Mouse (Mus musculus): ENCODE data around the gene Zfp629. TPM values are rescaled to one million over a fixed set of nuclear protein-coding genes. Genes with fewer than 3 reads are reported as not detected.
"Not testable (repeated sequence)": the region's sequence is repeated elsewhere in the genome, so short reads cannot be mapped to it uniquely, and the experiment has no call there.

Gene Zfp629
- polyA plus RNA-seq (2015; fragmentation: Nextera tagmentation; extraction: Ambion mirVana) = 9.4 and 10.3 TPM in 2 replicates

DNA sequence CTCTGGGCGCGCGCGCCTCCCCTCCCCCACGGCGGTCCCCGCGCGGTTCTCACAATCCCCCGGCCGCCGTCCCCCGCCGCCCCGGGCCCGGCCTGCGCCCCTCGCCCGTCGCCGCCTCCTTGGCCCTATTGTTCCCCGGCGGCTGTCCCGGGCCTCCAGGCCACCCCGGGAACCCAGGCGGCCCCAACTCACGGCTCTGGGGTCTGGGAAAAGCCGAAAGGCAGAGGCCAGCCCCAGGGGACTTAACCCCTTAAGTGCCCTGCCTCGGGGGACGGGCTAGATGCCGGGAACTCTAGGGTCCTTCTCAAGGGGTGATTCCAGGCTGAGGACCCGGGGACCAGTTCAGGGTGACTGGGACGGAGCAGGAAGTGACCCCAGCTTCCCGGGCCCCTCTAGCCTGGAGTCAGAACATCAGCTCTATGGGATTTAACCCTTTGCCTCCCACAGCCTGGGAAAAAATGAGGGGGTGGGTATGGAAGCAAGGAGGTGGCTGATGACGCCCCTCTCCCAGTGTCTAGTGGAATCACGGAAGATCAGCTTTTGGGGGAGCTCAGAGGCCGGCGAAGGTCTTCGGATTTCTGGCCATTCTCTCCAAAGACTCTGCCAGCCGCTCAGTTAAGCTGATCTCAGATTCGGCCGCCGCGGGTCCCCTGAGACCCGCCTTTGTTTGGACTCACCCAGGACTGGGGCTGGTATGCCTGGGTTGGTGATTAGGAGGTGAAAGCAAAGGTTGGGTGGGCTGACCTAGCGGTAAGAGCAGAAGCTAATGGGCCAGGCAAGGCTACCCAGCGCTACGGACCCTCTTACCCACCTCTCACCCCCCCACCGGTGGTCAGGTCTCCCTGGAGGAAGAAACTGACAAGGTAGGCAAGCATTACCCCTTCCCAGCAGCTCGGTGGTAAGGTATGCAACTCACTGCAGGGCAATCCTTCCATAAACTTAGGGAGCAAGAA is at the start of gene Zfp629:
Gene Zfp629, minus strand, starts transcription at position 907 of the 953 bp plus-strand sequence.
- peak within 1 kb of the TSS; percentile 64 for H3K4me3 ChIP-seq (replicated peaks)
- H3K27ac ChIP-seq = peak within 1 kb of the TSS; percentile 62

DNA sequence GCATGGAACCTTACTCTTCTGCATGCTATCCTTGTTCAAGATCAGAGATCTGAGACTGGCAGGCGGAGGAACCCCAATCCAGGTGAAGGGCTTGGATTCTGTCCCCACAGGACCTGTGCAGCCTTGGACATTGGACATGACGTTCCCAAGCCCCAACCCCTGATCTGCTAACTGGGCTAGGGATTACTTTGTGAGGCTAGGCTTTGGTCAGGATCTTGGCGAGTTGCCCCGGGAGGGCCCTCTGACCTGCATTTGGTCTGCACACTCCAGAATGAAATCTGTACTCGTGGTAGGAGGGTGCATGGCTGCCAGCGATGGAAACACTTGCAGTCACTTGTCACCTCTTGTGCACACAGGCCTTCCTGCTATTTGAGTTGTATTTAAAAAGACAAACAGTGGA is 47.3 kb upstream of the Zfp629 start:
- WGBS = 82% methylated on average over 6 of the region's 6 CpGs
- H3K27me3 ChIP-seq (replicated peaks) = no peaks in the 10 kb centered on the region
- H3K4me2 ChIP-seq = no peak overlapping the region
- no peak overlapping the region for H3K27ac ChIP-seq
- H3K4me1 ChIP-seq = no peaks in the 10 kb centered on the region
- H3K36me3 ChIP-seq = 0 out of 2 replicates have a peak, but pooled peaks cover 2% of the 10 kb centered on the region
- ATAC-seq (ENCODE audit: insufficient read depth, low FRiP score, low read depth) = no peak
- no peaks in the 10 kb centered on the region for H3K9me3 ChIP-seq
- no peak overlapping the region for H3K4me3 ChIP-seq (replicated peaks)
- no peak overlapping the region for H3K9ac ChIP-seq

More for the DNA sequence above, at the start of gene Zfp629:
- no peaks in the 10 kb centered on the region for H3K27me3 ChIP-seq (replicated peaks)
- H3K9me3 ChIP-seq = no peaks in the 10 kb centered on the region
- H3K4me1 ChIP-seq = peaks cover 9% of the 10 kb centered on the region
- under 1% methylated on average over 37 of the region's 50 CpGs for WGBS
- ATAC-seq (ENCODE audit: insufficient read depth, low FRiP score, low read depth) = peak; percentile 74
- H3K4me2 ChIP-seq = peak within 1 kb of the TSS; percentile 59
- H3K9ac ChIP-seq = peak within 1 kb of the TSS; percentile 76
- H3K36me3 ChIP-seq = peaks cover 27% of the 10 kb centered on the region

DNA sequence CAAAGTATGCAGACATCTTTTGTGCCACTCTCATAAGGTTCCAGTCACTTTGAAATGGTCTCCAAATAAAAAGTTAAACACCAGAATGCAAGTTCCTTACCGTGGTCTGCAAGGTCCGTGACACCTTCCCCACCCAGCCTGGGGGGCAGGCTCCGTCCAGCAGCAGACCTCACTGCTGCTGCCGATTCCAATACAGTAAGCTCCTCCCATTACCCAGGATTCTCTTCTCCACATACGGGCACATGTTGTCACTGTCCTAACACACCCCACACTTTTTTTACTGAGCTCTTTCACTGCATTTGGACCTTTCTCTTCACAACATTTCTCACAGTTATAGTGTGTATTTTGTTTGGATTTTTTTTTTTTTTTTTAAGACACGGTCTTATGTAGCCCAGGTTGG is 46.2 kb upstream of the Zfp629 start:
- H3K9ac ChIP-seq = no peak overlapping the region
- no peak overlapping the region for H3K4me3 ChIP-seq (replicated peaks)
- no peak for ATAC-seq (ENCODE audit: insufficient read depth, low FRiP score, low read depth)
- no peak overlapping the region for H3K27ac ChIP-seq
- 80% methylated on average over 6 of the region's 6 CpGs for WGBS
- no peaks in the 10 kb centered on the region for H3K4me1 ChIP-seq
- no peak overlapping the region for H3K4me2 ChIP-seq
- no peaks in the 10 kb centered on the region for H3K27me3 ChIP-seq (replicated peaks)
- H3K36me3 ChIP-seq = no peaks in the 10 kb centered on the region
- H3K9me3 ChIP-seq = no peaks in the 10 kb centered on the region

DNA sequence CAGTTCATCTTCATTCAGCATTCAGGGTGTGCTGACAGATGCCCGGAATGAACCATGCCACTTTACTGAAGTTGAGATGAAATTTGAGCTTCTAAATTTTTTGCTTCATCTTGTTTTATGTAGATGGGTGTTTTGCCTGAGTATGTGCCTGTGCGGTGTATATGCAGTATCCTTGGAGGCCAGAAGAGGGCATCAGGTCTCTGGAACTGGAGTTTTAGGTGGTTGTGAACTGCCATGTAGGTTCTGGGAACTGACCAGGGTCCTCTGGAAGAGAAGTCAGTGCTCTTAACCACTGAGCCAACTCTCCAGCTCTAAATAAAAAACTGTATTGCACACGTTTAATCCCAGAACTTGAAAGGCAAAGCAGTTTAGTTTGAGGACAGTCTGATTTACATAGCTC is 45.3 kb upstream of the Zfp629 start:
- no peak overlapping the region for H3K27ac ChIP-seq
- no peaks in the 10 kb centered on the region for H3K4me1 ChIP-seq
- no peaks in the 10 kb centered on the region for H3K9me3 ChIP-seq
- ATAC-seq (ENCODE audit: insufficient read depth, low FRiP score, low read depth) = no peak
- no peak overlapping the region for H3K4me2 ChIP-seq
- H3K4me3 ChIP-seq (replicated peaks) = no peak overlapping the region
- no peaks in the 10 kb centered on the region for H3K27me3 ChIP-seq (replicated peaks)
- H3K9ac ChIP-seq = no peak overlapping the region
- 88% methylated on average over 3 of the region's 3 CpGs for WGBS
- H3K36me3 ChIP-seq = no peaks in the 10 kb centered on the region

DNA sequence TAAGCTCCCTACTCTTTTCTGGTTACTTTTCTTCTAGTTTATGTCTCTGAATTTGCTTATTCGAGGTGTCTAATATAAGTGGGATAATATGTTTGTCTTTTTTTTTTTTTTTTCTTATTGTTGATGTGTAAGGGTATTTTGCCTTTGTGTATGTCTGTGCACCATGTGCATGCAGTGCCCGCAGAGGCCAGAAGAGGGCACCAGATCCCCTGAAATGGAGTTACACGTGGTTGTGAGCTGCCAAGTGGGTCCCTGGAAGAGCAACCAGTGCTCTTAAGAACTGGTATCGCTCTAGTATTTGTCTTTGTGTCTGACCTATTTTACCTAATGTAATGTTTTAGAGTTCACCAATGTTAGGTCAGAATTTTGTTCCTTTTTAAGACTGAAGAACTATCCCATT is 41.3 kb upstream of the Zfp629 start:
- Histone ChIP-seq H3K4me3 (replicated peaks) (no peak overlapping the region), H3K4me2 (no peak overlapping the region), H3K9ac (no peak overlapping the region), H3K9me3 (no peaks in the 10 kb centered on the region), H3K27me3 (replicated peaks) (no peaks in the 10 kb centered on the region), H3K4me1 (peaks cover 3% of the 10 kb centered on the region; the same call in 1 of the 2 replicates), H3K27ac (no peak overlapping the region), H3K36me3 (no peaks in the 10 kb centered on the region)
- ATAC-seq (ENCODE audit: insufficient read depth, low FRiP score, low read depth) = no peak
- WGBS = 32% methylated on average over 4 of the region's 4 CpGs

DNA sequence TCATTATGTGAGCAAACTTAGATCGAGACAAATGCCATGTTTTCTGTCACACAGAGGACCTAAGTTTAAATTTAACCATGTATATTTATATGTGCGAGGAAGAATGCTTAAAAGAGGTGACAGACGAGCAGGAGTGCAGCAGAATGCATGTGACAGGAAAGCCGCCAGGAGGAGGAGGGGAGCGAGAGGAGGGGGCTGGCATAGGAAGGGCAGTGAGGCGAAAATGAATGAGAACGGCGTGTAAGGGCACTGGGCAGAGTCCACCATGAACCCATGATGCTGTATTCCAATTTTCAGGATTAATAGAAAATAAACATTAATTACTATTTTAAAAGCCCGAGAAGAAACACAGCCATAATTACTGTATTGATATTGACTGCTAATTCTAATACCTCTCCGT is 38.7 kb upstream of the Zfp629 start:
- no peaks in the 10 kb centered on the region for H3K36me3 ChIP-seq
- H3K9me3 ChIP-seq = no peaks in the 10 kb centered on the region
- H3K4me1 ChIP-seq = peaks cover 3% of the 10 kb centered on the region; the same call in 1 of the 2 replicates
- H3K9ac ChIP-seq = no peak overlapping the region
- no peak for ATAC-seq (ENCODE audit: insufficient read depth, low FRiP score, low read depth)
- no peaks in the 10 kb centered on the region for H3K27me3 ChIP-seq (replicated peaks)
- no peak overlapping the region for H3K4me2 ChIP-seq
- WGBS = 73% methylated on average over 10 of the region's 10 CpGs
- no peak overlapping the region for H3K27ac ChIP-seq
- H3K4me3 ChIP-seq (replicated peaks) = no peak overlapping the region

DNA sequence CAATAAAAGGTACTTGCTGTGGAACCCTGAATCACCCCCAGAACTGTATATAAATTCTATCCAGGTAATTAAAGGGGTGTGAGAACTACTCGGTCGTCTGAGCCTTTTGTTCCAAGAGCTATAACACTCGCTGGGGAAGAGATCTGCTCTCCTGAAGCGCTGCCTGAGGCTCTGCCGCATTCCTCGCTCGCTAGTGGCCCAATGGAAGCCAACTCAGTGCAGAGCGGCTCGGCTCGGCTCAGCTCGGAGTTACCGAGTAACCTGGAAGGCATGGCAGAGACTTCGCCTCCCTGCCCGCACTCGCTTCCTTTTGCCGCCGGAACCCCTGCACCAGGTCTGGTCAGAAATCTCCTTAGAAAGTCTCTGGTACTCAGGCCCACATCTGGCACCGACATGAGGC is 36.5 kb upstream of the Zfp629 start:
- no peaks in the 10 kb centered on the region for H3K27me3 ChIP-seq (replicated peaks)
- peak overlapping the region; percentile 44 for H3K4me2 ChIP-seq
- H3K9ac ChIP-seq = no peak overlapping the region
- WGBS = 13% methylated on average over 18 of the region's 18 CpGs
- H3K27ac ChIP-seq = no peak overlapping the region
- no peaks in the 10 kb centered on the region for H3K9me3 ChIP-seq
- ATAC-seq (ENCODE audit: insufficient read depth, low FRiP score, low read depth) = no peak
- peaks cover 3% of the 10 kb centered on the region; the same call in 1 of the 2 replicates for H3K4me1 ChIP-seq
- H3K4me3 ChIP-seq (replicated peaks) = peak overlapping the region; percentile 11; the same call in 1 of the 2 replicates
- H3K36me3 ChIP-seq = no peaks in the 10 kb centered on the region

DNA sequence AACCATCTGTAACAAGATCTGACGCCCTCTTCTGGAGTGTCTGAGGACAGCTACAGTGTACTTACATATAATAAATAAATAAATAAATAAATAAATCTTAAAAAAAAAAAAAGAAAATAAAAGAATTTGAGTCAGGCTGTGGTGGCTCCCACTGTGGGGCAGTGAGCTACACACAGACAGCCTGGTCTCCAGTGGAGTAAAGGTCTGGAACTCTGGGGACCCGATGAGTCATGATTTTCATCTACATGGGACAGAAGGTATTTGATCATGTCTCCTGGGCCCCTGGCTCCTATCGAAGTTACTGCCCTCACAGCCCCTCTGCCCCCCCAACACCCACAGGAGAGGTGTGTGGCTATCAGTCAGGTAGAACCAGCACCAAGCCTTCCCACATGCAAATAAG is 36.0 kb upstream of the Zfp629 start:
- Histone ChIP-seq H3K4me1 (peaks cover 3% of the 10 kb centered on the region; the same call in 1 of the 2 replicates), H3K9me3 (no peaks in the 10 kb centered on the region), H3K9ac (no peak overlapping the region), H3K27me3 (replicated peaks) (no peaks in the 10 kb centered on the region), H3K27ac (no peak overlapping the region), H3K4me2 (peak overlapping the region; percentile 44; the same call in 1 of the 2 replicates), H3K36me3 (no peaks in the 10 kb centered on the region), H3K4me3 (replicated peaks) (no peak overlapping the region)
- ATAC-seq (ENCODE audit: insufficient read depth, low FRiP score, low read depth) = no peak
- 83% methylated on average over 3 of the region's 3 CpGs for WGBS

DNA sequence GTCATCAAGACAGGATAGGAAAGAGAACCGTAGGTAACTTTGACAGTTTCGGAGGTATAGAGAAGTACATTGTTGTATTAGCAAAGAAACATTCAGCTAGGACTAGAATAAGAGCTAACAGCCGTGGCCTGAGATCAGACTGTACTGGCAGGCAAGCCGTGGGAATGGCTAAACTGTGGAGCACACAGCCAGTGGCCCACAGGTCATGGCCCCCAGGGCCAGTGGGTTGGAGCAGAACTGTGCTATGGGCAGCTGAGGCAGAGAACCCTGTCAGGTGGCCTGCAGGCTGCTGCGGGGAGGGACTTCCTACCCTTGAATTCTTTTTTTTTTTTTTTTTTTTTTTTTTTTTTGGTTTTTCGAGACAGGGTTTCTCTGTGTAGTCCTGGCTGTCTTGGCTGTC is 33.6 kb upstream of the Zfp629 start:
- Histone ChIP-seq H3K4me2 (no peak overlapping the region), H3K4me1 (peaks cover 3% of the 10 kb centered on the region; the same call in 1 of the 2 replicates), H3K9ac (no peak overlapping the region), H3K27ac (no peak overlapping the region), H3K4me3 (replicated peaks) (no peak overlapping the region), H3K36me3 (no peaks in the 10 kb centered on the region), H3K27me3 (replicated peaks) (no peaks in the 10 kb centered on the region), H3K9me3 (no peaks in the 10 kb centered on the region)
- WGBS = 74% methylated on average over 6 of the region's 6 CpGs
- ATAC-seq (ENCODE audit: insufficient read depth, low FRiP score, low read depth) = no peak

DNA sequence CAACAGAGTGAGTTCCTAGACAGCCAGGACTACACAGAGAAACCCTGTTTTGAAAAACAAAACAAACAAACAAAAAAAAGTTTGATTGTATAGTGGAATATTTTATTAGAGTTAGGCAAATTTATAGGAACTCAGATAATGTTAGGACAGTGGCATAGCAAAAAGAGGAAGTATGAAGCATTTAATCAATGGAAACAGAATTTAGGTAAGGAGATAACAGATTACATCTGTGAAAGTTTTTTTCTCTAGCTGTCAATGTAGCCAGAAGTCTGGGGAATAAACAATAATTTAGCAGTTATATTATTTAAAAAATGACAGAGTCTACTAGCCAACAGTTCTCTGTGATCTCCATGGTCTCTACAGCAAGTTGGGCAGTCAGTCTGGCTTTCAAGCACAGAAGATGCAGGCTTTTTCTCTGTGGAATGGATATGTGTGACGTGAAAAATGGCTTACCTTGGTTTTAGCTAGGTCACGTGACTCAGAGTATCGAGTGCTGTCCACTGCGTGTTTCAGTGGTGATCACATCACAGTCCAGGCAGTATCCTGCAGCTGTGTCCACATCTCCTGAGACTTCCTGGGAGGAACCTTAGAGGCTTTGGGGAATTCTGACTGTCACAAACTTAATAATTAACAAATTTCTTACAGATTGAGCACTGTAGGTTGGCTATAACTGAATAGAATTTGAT is 33.1 kb upstream of the Zfp629 start:
- Histone ChIP-seq H3K36me3 (no peaks in the 10 kb centered on the region), H3K9ac (no peak overlapping the region), H3K27ac (no peak overlapping the region), H3K4me3 (replicated peaks) (no peak overlapping the region), H3K4me1 (peaks cover 3% of the 10 kb centered on the region; the same call in 1 of the 2 replicates), H3K9me3 (no peaks in the 10 kb centered on the region), H3K4me2 (no peak overlapping the region), H3K27me3 (replicated peaks) (no peaks in the 10 kb centered on the region)
- no peak for ATAC-seq (ENCODE audit: insufficient read depth, low FRiP score, low read depth)
- WGBS = 58% methylated on average over 4 of the region's 4 CpGs

DNA sequence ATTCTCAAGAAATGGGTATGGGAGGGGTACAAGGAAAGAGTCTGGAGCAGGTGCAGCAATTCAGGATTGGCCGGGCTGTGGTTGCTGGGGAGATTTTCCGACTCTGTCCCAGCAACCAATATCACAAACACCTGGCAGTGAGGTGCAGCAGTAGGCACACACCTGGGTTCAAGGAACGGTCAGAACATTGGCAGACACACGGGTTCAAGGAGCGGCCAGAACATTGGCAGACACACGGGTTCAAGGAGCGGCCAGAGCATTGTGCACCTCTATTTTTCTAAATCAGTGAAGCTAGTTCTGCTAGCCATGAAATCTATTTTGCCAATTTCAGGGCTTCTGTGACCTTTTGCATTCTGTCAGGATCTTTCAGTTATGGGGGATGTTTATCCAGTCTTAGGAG is 32.0 kb upstream of the Zfp629 start:
- not testable (repeated sequence) for ATAC-seq (ENCODE audit: insufficient read depth, low FRiP score, low read depth); H3K9ac ChIP-seq; H3K27ac ChIP-seq; H3K4me3 ChIP-seq (replicated peaks); H3K36me3 ChIP-seq; H3K4me1 ChIP-seq; H3K4me2 ChIP-seq; H3K27me3 ChIP-seq (replicated peaks); H3K9me3 ChIP-seq
- 85% methylated on average over 7 of the region's 7 CpGs for WGBS

DNA sequence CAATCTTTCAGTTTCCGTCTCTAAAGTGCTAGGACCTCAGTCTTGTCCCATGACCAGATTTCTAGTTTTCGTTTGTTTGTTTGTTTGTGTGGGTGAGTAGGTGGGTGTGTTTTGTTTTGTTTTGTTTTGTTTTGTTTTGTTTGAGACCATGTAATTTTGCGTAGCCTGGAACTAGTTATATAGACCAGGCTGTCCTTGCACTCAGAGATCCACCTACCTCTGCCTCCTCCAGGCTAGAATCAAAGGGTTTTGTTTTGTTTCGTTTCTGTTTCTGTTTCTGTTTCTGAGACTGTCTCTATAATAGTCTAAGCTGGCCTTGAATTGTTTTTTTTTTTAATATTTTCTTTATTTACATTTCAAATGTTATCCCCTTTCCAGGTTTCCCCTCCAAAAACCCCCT is 30.8 kb upstream of the Zfp629 start:
- no peaks in the 10 kb centered on the region for H3K9me3 ChIP-seq
- H3K4me3 ChIP-seq (replicated peaks) = no peak overlapping the region
- no peak for ATAC-seq (ENCODE audit: insufficient read depth, low FRiP score, low read depth)
- no peaks in the 10 kb centered on the region for H3K4me1 ChIP-seq
- H3K27ac ChIP-seq = no peak overlapping the region
- H3K36me3 ChIP-seq = no peaks in the 10 kb centered on the region
- H3K9ac ChIP-seq = no peak overlapping the region
- no peak overlapping the region for H3K4me2 ChIP-seq
- H3K27me3 ChIP-seq (replicated peaks) = no peaks in the 10 kb centered on the region
- 83% methylated on average over 4 of the region's 4 CpGs for WGBS

Data from stomach, embryonic 15.5 days (tissue).